Mouse (Mus musculus) large intestine, adult 2 months (tissue): ENCODE measurements around the gene Sart3. TPM values are rescaled to one million over a fixed set of nuclear protein-coding genes. Genes with fewer than 3 reads are reported as not detected.

Source experiments
- DNase-seq: peaks from one replicate; pipeline ENCODE4 v3.0.0-alpha.2; 2012; ENCODE audit warnings: low read depth, low spot score
- WGBS: fragments of 180-500 bp; shearing (Covaris S2); methylation state at CpG from one replicate; pipeline ENCODE4 v1.1.7; 2018; 5-methylcytosine and 5-hydroxymethylcytosine counted together
- polyA plus RNA-seq: library from polyadenylated mRNA; depleted of rRNA; stranded (reverse); fragments of >200 nt; gene quantifications from 2 replicates; pipeline ENCODE4 v1.2.3, GENCODE M21; 2012

Sart3 gene
- polyA plus RNA-seq, 1 experiment, result 14.6 TPM

DNA sequence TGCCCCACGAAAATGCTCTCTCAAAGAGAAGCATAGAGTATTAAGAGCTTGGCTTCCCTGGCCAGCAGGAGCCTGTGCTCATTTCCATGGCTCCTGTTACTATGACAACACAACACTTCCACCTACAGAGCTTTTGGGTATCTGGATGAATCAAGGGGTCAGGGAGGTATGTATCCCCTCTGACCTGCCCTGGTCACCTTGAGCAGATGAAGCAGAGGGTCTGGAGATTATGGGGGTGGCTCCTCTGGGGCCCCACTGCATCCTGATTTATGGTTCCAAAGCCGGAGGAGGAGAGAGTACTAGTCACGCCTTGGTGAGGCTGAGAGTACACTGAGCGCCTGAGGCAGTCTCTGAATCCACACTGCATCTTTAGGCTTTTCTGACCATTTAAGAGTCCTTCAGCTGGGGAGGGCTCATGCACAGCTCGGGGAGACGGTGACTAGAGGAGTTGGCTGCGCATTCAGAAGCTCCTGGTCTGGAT is 41.6 kb downstream of the Sart3 start:
- no peak for DNase-seq
- WGBS, result 59% methylated on average over 7 of the region's 7 CpGs

DNA sequence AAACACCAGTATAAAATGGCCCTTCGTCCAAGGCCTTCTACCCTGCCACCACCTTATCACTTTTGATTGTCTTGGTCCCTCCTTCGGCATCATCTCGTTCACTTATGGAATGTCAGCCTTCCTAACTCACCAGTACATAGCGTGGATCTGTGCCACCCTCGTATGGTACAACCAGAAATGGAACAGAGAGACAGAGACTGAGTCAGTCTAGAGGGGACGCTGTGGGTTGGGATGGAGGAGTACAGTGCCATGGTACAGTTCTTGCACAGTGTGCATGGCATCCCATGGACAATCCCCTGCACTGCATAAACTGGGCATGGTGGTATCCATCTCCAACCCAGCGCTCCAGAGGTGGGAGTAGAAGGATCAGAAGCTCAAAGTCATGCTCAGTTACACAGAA is 43.6 kb downstream of the Sart3 start:
- 86% methylated on average over 7 of the region's 7 CpGs for WGBS

DNA sequence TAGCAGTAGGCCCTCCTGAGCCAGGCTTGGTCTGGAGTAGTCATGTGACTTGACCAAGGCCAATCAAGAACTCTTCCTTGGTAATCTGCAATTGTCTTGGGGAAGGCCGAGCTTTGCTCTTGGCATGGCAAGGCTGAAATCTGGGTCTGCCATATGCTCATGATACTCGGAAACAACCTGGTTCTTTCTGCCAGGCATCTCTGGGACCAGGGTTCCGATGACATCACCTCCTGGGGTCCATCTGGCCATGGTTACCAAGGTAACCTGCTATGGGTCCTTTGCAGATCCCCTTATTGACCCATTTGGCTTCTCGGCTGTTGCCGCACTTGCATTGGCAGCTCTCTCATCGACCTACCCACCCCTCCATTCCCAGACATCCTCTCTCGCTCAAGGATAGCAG is 44.3 kb downstream of the Sart3 start:
- 84% methylated on average over 7 of the region's 7 CpGs for WGBS
- no peak for DNase-seq

More for the DNA sequence above, 43.6 kb downstream of the Sart3 start:
- no peak for DNase-seq

DNA sequence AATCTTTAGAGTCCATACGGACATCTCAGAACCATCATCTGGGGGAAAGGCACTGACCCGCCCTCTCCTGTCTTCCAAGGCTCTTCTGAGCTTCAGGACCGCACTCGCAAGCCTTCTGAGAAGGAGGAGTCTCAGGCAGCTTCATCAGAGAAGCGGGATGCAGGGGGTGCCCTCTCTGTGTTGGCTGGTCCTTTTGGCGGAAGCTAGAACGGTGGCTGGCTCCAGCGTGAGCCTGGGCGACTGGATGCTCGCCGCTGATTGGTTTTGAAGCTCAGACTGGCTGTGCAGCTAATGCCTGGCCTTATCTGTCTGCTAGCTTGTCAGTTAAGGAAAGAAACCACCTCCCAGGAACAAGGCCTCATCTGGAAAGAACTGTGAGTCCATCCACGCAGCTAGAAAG is 45.1 kb downstream of the Sart3 start:
- DNase-seq, result no peak
- WGBS, result 55% methylated on average over 12 of the region's 12 CpGs

DNA sequence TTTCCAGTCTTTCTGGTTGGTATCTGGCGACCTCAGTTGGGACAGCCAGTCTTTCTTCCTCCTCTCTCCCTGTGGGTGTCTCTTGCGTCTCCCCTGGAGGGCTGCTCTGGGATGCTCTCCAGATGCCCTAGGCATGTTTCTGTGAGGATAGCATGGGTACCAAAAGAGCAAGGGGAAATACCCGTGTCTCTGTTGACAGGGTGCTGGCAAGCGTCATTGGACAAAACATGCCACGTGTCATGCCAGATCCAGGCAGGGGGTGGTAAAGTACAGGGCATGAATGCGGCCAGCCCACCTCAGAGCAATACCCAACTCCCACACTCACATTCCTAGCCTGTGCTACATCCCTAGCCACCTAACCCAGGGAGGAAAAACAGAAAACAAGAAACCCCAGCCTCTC is 45.7 kb downstream of the Sart3 start:
- 66% methylated on average over 6 of the region's 6 CpGs for WGBS
- no peak for DNase-seq

DNA sequence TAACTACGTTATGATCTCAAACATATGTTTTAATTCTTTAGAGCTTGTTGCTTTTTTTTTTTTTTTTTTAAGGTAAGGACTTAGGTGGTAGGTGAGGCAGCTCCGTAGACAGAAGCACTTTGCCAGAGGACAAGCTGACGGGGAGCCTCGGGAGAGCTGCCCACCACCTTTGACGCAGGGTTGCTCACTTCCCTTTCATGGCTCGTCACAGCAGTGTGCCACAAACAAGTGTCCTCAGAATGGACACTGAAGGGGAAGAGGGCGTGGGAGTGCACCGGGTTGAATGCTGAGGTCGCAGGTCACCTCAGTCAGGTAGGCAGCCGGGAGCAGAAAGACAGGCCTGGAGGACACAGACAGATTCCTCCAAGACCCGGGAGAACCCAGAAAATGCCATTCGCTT is 46.9 kb downstream of the Sart3 start:
- DNase-seq, result no peak
- WGBS, result 61% methylated on average over 12 of the region's 12 CpGs

DNA sequence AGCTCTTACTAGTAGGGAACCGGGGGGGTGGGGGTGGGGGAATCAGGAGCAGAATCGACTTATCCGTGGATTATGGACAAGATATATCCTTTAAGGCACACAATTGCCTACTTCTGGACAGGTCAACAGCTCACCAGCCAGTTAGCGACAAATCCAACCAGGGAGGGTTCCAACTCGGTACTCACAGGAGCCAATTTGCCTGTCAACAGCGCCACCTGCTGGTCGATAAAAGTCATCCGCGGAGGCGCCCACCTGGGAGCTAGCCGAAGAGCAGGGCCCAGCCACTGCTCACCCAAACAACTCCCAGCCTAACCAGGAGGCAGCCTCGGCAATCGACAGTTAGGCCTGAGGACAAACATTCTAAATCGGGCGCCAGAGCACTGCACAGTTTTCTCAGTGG is 47.9 kb downstream of the Sart3 start, which contains the start of gene 1700069L16Rik:
Gene 1700069L16Rik, minus strand, starts transcription at position 327 of the 400 bp plus-strand sequence.
- 5% methylated on average over 15 of the region's 15 CpGs for WGBS
- peak; percentile 29 for DNase-seq

DNA sequence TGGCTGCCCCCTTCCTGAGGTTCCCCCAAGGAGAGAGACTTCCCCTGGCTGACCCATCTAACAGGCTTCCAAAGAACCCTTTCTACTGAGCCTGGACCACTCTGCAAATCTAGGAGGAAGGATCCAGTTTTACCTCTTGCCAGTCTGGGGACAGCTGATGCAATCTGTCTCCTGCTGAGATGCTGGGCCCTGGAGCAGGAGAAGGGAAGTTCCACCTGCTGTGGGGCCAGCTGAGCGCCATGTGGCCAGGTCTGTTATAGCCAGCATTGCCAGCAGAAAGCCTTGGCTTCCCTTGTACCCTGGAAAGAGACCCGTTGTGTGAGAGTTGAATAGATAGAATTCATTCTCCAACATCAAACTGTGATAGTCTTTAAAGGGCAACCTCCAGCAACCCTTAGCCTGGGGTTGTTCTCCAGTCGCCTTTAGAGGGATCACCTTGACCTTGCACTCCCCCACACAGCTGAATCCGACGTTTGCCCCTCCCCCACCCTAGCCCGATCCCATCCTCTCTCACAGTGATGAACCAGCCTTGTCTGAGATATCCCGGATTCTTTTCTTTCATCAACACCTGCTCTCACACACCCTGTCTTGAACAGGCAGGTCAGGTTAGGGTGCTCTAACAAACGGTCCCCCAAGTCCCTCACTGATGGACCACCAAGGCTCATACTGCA is 48.6 kb downstream of the Sart3 start:
- DNase-seq, result no peak
- WGBS, result 34% methylated on average over 8 of the region's 8 CpGs

DNA sequence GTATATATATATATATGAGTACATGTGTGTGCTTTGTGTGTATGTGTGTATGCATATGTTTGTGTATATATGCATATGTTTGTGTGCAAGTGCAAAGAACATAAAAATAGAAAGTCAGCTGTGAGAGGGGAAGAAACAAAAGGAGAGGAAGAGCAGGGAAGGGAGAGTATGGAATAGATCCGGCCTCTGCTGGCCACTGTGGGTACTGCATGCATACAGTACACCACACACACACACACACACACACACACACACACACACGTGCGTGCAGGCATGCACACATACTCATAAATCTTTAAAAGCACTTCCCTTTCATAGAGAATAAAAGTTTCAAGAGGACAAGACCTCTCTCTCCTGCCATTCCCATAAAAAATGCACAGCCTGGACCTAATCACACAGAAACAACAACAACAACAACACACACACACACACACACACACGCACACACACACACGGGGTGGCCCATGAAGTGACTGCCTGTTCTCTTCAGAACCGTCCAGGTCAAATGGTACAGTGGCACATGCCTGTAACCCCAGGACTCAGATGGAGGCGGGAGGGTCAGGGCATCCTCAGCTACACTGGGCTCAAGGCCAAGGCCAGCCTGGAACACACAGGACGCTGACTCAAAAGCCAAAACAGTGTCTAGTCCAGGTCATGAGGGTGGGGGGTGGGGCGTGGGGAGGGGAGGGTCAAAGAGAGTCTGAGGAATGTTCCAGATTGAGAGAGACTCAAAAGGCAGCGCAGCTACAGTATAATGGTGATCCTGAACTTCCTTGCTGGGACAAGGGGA is 49.9 kb downstream of the Sart3 start:
- DNase-seq, result no peak
- WGBS, result 83% methylated on average over 10 of the region's 10 CpGs

DNA sequence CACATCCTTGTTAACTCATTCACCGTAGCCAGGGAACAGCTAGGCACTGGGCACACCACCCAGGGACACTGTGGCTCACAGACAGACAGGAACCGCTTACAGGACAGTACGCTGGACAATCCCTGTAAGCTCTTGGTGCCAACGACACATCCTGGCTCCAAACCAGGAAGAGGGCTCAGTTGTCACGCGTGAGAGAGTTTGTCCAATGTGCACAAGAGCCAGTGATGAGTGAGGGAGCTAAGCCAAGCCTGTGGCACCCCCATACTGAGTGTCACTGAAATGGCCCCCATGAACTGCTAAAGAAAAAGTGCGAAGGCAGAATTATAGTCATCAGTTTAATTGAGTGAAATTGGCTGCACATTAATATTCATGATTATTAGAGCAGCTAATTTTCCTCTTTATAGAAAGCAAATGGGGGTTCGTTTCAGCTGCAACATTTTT is 53.1 kb downstream of the Sart3 start:
- 77% methylated on average over 8 of the region's 8 CpGs for WGBS
- DNase-seq, result no peak

DNA sequence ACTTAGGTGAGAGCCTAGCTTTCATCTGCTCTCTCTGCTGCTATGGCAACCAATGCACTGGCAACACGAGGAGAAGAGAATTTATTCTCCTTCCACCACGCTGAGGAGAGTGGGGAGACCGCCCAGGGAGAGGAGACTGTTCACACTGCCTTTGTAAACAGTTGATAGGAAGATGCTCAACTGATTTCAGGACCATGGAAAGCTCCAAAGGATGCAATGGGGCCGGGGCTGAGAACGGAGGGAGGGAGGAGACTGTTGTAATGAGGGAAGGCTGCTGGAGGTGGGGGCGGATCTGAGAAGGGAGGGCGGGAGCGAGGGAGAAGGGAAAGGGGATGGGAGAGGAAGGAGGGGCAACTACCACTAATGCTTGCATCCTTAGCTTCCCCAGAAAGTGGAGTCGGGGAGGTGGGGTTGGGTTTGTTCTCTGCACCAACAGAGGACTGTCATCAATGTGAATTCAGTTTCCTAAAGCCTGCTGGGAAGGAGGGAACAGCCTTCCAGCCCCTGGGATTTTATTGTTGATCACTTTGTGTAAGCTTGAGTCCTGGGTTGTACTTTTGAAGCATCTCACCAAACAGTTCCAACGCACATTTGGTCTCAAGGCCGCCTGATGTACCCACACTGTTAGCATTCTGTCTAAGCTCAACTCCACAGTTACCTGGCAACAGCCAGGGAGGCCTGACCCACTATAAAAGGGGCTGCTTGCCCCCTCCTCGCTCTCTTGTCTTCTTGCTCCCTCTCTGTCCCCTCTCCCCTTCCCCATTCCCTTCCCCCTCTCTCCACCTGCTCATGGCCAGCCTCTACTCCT is 55.5 kb downstream of the Sart3 start:
- no peak for DNase-seq
- WGBS, result 12% methylated on average over 10 of the region's 12 CpGs

DNA sequence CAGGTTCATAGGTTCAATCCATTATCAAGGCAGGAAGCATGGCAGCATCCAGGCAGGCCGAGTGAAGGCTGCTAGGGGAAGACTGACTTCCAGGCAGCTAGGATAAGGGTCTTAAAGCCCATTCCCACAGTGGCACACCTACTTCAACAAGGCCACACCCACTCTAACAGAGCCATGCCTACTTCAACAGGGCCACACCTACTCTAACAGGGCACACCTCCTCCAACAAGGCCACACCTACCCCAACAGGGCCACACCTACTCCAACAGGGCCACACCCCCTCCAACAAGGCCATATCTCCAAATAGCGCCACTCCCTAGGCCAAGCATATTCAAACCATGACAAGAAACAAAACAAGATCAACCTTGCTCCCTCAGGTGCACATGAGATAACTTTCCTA is 59.4 kb downstream of the Sart3 start:
- WGBS, result 62% methylated on average over 2 of the region's 2 CpGs
- DNase-seq, result no peak

DNA sequence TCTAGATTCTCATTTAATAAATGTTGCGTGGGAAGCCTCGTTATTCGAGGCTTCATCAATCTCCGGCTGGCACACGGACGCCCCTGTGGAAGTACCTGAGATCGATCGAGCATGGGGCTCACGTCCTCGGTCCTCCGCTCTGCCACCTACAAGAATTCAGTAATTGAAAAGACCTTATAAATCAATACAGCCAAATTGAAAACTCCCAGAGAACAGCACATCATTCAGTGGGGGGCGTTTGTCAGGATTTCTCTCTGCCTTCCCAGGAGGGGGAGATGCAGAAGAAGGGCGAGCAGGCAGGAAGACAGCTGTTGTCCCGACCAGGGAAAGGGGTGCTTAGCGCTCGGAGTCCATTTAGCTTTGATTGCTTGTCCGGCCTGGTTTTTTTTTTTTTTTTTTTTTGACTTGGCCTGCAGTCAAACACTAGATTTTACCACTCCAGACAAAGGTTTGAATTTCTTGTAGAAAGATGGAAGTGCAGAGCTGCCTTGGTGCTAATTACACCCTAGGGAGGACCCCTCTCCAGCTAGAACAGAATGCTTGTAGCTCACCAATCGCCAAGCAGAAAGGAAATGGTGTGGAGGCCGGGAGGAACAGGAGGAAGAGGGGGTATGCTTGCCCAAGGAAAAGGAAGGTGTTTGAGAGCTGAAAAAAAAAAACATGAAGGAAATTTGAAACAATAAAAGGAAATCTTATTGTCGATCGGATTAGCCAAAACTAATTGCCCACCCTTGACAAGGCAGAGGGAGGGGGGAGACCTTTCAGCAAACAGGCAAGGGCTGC is 68.3 kb downstream of the Sart3 start:
- DNase-seq, result no peak
- 66% methylated on average over 21 of the region's 21 CpGs for WGBS

DNA sequence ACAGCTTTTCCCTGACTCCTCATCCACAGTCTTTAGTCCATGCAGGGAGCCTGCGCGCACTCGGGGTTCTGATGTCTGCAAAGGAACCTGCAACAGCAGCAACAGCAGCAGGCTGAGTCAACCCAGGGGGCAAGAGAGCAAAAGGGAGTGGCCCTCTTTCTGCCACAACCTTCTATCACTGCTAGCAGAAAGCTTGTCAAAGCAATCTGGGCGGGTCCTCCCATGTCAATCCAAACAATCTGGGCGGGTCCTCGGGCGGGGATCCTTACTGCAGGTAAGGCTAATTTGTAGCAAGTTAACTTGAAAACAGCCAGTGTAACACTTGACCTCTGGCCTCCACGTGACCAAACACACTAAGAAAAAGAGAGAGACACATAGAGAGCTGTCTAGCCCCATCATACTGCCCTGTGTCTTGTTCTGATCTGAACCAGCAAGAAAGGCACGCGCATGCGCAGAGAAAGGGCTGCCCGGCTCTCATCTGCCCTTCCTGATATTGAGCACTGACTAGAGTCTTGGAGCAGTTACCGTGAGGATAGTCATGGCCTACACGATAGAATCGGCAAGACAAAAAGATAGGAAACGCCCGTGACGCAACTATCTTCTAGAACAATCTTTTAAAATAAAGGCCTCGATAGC is 71.8 kb downstream of the Sart3 start:
- DNase-seq, result peak; percentile 19
- 50% methylated on average over 19 of the region's 19 CpGs for WGBS

DNA sequence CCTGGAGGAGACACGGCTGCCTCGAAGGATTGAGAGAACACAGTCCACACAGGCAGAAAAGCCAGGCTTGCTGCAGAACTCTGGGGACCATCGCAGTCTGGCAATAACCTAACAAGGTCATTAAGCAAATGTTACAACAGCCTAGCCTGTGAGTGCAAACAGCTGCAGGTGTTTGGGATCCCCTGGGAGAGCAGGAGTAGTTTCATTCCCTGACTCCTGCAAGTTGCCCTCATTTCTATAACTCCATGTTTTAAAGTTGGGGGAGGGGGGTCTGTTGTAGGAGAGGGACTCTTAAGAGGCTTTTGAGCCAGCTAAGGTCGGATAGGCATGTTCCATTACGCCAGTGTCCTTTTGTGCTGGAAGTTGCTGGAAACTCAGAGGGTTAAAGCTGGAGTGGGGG is 77.9 kb downstream of the Sart3 start:
- DNase-seq, result no peak
- WGBS, result 13% methylated on average over 5 of the region's 5 CpGs

DNA sequence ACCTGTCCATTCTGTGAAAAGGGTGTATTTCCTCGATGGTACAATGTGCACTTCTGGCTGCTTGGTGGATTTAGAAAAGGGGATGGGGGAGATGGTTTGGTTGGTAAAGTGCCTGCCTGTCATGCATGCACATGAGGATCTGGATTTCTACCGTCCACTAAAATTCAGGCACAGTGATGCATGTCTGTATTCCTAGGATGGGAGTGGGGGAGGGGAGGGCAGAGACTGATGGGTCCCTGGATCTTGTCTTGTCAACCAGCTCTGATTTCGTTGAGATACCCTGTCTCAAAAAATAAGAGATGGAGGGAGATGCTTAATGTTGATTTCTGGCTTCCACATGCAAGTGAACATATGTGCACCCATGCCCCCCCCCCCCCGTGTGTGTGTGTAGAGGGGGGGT is 78.3 kb downstream of the Sart3 start:
- no peak for DNase-seq
- WGBS, result 34% methylated on average over 4 of the region's 4 CpGs

DNA sequence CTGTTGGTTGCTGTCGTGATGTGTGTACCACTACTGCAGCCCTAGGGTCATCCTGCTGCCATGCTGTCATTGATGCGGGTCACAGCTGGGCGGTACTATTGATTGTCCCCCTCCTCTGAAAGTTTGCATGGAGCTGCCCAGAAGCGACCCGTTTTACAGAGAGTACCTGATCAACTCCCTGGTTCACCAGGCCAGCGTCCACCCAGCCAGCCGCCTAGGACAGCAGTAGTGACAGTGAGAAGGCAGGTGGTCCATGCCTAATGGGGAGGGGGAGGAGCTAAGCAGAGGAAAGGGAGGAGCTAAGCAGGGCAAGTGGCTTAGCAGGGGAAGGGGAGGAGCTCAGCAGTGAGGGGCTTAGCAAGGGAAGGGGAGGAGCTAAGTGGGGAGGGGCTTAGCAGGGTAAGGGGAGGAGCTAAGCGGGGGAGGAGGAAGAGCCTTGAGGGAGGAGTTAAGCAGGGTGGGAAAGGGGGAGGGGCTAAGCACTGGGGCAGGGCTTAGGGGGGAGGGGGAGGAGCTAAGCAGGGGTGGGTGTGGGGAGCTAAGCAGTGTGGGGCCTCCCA is 79.0 kb downstream of the Sart3 start:
- 95% methylated on average over 8 of the region's 8 CpGs for WGBS
- no peak for DNase-seq
